Mouse (Mus musculus): Measurements from ENCODE around the gene Gm20388.

- TF ChIP-seq CTCF (IDR thresholded peaks at IDR 0.05; ENCODE audit: low read depth) (no peak), EP300 (IDR thresholded peaks at IDR 0.05; ENCODE audit: low read depth) (no peak)
These were observed 2867.1 kb downstream of the Gm20388 start for GRCm38 (mm10) chr8:122777701-122778100.
